Mouse (Mus musculus) MN1 (cell line): Measurements from ENCODE around the gene Ifi27l2a.
"Not testable (repeated sequence)": the region's sequence is repeated elsewhere in the genome, so short reads cannot be mapped to it uniquely, and the experiment has no call there.

ENCODE experiments used
- DNase-seq: peaks from one replicate; pipeline ENCODE4 v3.0.0-alpha.2; 2016; ENCODE audit warnings: low spot score

Ifi27l2a gene

DNA sequence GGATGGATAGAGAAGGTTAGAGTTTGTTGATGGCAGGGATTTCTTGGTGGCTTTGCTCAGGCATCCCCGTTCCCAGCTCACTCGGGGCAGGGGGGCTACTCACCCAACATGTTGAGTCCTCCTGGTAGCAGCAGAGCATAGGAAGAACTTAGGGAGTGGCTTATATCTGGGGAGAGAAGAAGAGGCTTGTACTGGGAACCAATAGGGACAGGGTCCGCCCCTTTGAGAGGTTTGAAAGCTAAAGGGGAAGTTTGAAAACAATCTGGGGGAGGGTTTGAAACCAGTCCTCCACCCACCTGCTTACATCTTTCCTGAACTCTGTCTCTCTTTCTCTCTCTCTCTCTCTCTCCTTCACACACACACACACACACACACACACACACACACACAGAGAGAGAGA, at the start of gene Ifi27l2a:
TSS of gene Ifi27l2a (minus strand) at position 157 of the 400 bp plus-strand sequence.
- DNase-seq = no peak

GRCm38 (mm10) chr12:103492767-103493166, 49.3 kb upstream of the Ifi27l2a start:
- DNase-seq = peak; percentile 59

DNA sequence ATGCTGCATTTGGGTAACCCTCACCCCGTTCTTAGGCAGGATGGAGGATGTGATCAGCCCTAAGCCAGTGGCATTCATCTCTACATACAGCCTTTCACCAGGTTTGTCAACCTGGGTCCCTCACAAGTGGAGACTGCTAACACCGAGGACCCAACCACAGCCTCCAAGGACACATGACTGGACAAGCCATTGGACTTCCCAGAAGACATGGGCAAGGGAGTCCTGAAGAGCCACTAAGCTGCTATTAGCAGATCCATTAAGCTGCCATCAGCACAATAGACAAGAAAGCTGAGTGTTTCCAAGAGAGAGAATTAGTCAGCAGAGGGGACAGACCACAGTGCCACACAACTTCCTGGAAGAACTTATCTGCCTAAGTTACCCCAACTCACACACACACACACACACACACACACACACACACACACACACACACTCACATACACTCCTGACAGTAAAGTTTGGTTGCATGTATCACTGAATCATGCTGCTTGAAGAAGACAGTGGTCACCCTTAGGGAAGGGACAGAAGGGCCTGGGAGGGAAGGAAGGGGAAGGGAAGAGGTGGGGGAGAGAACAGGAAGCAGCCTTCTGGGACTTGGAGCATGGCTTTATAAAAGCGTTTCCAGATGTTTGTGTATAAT, 47.7 kb upstream of the Ifi27l2a start:
- DNase-seq = no peak

DNA sequence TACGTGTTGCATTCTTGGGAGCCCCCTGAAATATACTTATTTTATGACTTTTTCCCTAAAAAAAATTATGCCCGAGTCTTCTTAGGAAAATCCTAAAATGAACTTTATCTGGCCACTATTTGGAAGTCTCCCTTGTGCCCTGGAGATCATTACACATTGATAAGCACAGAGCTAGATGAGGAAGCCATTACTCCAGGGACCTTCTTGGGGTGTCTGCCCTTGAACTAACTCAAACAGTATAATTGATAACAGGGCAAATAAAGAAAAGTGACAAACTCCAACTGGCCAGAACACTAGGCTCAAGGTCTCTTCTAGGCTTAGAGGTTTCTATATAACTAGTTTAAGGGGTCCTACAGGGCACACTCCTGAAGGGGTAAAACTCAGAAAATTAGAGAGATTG, 44.3 kb upstream of the Ifi27l2a start:
- DNase-seq = no peak

DNA sequence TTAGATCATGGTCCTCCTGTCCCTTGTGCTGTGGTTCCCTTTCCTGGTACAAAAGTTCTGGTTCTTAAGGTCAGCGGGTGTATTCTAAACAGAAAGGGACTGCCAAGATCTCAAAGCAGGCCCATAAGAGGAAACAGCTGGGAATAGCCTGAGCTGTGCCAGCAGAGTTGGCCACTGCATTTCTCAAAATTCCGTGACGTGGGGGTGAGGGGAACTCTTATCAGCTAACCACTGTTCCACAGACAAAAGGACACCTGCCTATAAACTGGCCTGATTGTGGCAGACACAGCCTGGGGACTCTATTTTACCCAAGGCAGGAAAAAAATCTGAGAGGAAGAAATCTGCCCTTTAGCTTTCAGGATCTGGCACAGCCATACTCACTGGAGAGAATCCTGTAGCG, 43.8 kb upstream of the Ifi27l2a start:
- DNase-seq = no peak

DNA sequence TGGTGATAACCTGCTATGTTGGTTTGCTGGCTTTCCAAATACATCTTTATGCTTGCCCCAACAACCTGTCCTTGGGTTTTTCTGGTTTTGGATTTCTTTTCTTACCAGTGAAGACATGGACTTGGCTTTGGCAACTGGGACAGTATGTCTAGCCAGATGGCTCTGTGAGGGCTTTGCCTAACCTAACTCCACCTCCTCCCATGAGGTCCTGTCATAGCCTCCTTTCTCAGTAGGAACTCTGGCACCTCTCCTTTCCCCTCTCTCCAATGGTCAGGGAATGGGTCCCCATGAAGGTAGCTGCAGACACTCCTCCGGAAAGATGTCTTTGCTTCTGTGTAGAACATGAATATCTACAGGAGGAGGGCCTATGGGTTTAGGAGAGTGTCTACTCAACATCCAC, 43.2 kb upstream of the Ifi27l2a start:
- no peak for DNase-seq

GRCm38 (mm10) chr12:103484200-103484972, 40.9 kb upstream of the Ifi27l2a start:
- not testable (repeated sequence) for DNase-seq

- DNase-seq = no peak
These were observed 39.3 kb upstream of the Ifi27l2a start for GRCm38 (mm10) chr12:103482781-103483180.

DNA sequence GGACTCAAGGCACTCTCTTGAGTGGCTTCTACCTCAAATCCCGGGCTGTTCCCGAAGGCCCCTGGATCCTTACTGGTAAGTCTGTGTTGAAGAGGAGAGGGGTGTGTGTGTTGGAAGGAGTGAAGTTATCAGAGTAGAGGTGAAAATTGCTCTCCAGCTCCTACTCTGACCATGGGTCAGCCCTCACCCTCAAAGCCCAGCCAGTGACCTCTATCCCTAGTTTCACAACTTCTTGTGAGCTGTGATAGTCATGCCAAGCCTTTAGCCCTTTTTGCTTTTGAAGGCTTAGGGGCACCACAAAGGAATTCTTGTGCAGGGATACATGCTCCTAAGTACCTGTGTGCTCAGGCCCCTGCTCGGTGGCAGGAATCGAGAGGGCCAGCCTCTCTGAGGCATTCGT, 38.2 kb upstream of the Ifi27l2a start:
- no peak for DNase-seq

- DNase-seq = no peak
These were observed 34.1 kb upstream of the Ifi27l2a start for GRCm38 (mm10) chr12:103477461-103478015.

DNA sequence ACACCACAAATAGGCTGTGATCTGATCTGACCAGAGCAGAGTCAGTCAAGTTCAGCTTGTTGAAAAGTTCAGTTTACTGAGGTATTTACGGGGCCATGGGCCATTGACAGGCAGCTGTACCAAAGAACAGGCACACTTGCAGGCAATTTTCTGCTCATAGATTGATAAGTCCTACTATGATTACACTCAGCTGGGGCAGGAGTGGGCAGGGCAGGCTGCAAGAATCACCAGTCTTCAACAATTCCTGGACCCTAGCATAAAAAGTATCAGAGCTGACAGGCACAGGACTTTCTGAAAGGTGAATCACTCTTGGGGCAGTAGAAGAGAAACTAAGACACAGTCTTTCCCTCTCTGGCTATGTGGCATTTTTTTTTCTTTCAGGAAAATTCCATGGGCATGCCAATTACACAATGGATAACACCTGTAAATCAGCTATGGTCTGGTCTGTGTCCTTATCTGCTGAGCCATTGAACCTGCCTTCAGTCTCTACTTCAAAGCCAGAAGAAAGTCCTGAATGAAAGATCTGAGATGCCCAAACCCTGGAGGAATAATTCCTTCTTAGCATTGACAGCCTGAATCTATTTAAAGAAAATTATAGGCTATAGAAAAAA, 33.4 kb upstream of the Ifi27l2a start:
- DNase-seq = no peak

DNA sequence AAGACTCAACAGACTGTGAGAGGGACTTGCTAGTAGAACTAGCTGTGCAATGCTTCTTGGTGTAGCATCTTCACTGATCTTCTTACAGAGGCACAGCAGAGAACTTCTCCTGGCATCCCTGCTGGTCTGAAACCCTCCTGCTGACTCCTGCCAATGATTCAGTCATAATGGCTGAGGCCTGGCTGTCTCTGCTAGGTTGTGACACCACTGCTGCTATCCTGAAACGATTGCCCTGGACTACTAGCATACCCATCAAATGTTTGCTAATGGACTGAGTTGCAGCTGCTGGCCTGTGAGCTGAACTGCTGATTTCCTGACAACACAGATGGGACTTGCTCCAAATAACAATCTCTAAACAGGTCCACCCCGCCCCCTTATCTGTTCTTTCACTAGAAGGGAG, 31.0 kb upstream of the Ifi27l2a start:
- no peak for DNase-seq

- DNase-seq = no peak
These were observed 13.7 kb upstream of the Ifi27l2a start, which contains the start of gene Ifi27l2b for GRCm38 (mm10) chr12:103457140-103457539. Gene Ifi27l2b (minus strand): TSS chr12:103457223.

DNA sequence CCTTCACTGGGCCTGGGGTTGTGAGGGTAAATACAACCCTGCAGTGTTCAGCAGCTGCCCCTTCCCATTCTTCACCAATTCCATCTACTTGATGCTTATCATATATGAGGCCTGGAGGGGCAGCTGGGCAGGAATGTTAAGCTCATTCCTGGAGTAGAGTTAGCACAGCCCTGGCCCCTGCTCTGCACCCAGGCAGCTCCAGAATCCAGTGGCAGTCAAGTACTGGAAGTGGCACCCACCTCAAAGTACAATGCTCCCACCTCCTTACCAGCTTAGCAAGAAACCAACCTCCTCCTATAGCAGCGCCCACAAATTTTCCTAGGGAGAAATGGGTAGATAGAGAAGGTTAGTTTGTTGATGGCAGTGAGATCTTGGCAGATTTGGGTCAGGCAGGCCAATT, 13.2 kb upstream of the Ifi27l2a start:
- not testable (repeated sequence) for DNase-seq

GRCm38 (mm10) chr12:103453361-103453760, 9.9 kb upstream of the Ifi27l2a start:
- DNase-seq = peak; percentile 32

- no peak for DNase-seq
These were observed 1.6 kb upstream of the Ifi27l2a start for GRCm38 (mm10) chr12:103445060-103445459.

DNA sequence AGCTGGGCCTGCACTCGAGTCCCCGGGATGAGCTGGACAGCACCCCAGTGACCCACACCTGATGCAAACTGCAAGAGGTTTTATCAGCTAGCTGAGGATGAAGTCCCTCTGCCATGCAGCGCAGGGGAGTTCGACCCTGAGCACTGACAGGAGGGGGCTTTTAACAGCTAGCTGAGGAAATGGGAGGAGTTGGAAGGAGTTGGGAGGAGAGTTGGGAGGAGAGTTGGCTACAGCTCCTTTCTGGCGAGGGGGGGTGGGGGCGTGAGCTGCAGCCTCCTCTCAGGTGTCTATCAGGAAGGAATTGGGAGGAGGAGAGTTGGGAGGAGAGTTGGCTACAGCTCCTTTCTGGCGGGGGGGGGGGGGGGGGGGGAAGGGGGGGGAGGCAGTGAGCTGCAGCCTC, 781 bp upstream of the Ifi27l2a start:
- DNase-seq = not testable (repeated sequence)

DNA sequence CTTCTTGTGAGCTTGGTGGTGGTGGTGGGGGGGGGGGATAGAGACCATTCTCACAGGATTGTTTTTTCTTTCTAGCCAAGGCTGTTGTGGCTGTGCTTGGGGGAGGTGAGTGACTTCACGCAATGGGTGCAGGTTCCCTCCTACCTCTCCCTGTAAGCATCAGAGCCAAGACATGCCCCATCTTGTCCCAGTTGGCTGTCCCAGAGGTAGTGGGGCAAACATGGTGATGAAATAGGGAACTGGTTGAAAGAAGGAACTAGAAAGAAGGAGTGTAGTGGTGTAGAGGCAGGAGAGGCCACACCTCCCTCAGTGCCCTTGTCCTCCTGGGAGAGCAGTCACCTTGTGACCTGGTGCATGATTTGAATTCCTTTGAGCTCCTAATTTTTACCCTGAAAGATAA, 5.9 kb downstream of the Ifi27l2a start:
- no peak for DNase-seq

GRCm38 (mm10) chr12:103434861-103435260, 8.6 kb downstream of the Ifi27l2a start:
- no peak for DNase-seq

DNA sequence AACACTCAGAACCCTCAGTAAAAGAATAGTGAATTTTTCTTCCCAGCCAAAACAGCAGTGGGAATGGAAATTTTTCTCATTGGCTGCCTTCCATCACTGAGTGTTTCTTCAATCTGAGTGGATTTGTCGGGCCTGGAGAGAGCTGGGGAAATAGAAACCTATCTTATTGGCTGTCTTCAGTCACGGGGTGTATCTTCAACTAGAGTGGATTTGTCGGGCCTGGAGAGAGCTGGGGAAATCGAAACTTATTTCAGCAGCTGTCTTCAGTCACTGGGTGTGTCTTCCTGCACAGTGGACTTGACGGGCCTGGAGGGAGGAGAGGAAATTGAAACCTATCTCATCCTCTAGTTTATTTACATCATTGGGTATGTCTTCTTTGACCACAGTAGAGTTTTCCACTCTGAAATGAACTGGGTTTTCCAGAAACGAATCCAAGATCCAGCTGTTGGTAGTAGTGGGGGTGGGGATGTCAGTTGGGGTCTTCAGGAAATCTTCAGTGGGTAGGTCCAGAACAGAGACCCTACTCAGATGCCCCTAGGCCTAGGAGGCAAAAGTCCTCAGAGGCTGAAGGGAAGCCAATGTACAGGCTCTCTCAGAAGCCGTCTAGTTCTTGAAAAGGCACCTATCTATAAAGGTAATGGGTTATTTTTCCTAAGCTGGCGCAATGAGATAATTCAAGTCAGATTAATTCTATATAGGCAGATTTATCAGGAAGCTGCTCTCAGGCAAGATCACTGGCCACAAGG, 9.3 kb downstream of the Ifi27l2a start, which contains the start of gene Ifi27:
TSS of gene Ifi27 (plus strand) at position 226 of the 746 bp plus-strand sequence.
- DNase-seq = peak; percentile 80

- DNase-seq = no peak
These were observed 10.1 kb downstream of the Ifi27l2a start for GRCm38 (mm10) chr12:103433430-103433829.

DNA sequence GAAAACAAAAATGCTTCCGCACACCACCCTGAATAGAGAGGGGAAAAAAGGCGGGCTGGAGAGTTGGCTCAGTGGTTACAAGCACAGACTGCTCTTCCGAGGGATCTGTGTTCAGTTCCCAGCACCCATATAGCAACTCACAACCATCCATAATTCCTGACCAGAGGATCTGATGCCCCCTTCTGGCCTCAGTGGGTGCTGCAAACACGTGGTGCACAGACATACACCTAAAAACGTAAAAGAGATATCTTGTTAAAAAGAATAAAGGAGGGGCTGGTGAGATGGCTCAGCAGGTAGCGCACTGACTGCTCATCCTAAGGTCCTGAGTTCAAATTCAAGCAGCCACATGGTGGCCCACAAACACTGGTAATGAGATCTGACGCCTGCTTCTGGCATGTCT, 16.8 kb downstream of the Ifi27l2a start:
- no peak for DNase-seq
